Mouse (Mus musculus) G1E (cell line): ENCODE data around the gene Flnc.

ENCODE experiments used
- CTCF ChIP-seq: IDR thresholded peaks from 2 replicates; pipeline ENCODE4 v1.5.1; 2012; ENCODE audit warnings: low read depth, low read length, inconsistent platforms, mixed read lengths
- GATA1 ChIP-seq: IDR thresholded peaks from 2 replicates; pipeline ENCODE4 v1.6.1; 2012; ENCODE audit warnings: borderline replicate concordance, low read length, inconsistent platforms, mixed read lengths

DNA sequence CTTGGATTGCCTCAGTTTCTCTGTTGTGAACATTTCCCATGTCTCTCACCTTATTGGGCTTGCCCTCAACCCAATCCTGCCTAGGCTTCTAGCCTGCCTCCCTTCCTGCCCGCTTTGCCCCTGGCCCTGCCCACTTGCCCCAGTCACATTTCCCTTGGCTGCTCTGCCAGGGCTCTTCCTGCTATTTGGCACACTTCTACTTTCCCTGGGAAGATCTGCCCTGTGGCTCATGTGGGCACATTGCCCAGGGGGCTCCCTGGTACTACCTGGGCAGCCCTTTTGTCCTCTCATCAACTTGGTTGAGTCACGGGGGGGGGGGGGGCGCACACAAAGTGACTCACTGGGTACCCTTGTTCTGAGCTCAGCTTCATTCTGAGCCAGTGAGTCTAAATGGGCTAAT is 900 bp upstream of the Flnc start:
- TF ChIP-seq CTCF: no peak
- no peak for TF ChIP-seq GATA1
